In the genomic region with DNA sequence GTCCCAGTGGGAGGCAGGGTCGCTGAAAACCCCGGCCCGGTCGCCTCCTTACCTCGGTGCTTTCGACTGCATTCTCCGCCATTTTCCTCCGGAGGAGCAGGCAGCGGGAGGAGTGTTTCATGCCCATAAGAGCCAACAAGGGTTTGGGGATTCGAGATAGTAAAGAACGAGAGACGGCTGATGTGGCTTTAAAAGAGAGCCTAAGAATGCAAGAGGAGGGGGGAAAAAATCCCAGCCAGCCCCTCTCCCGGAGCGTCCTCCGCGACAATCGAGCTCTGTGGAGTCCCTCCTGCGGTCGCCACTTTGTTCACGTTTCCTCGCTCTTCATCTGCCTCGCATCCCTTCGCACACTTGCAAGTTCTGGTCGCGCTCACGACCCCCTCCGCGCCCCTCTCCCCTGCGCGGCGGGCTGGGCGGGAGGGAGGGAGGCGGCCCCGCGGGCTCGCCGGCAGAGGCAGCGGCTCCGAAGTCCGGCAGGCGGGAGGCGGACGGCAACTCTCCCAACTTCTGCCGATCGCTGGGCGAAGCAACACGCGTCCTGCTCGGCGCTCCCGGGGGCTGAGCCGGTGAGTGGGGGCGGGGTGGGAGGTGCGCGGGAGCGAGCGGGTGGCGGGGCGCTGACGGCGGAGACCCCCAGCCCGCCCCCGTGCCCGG, we compare ENCODE assay signal across 9 mouse cellular contexts. TPM values are rescaled to one million over a fixed set of nuclear protein-coding genes. Genes with fewer than 3 reads are reported as not detected.
DNase-seq lines count a peak whose midpoint lies in the region; ATAC-seq and TF ChIP-seq lines count a peak whose summit lies in the region.
"Had no signal": no experiment of that assay in that cellular context is flagged by ENCODE, and none has a peak within 500 bp of the region (broad histone marks: within the 10 kb centered on the region; RNA-seq: fewer than 3 reads in every experiment).

No protein-coding gene starts in this region.

- peak overlapping the region; percentile 69 for H3K4me3 ChIP-seq in cerebellum, adult 2 months (replicated peaks; ENCODE audit: insufficient read depth, low read depth, low read length)
- peak overlapping the region; percentile 67 for H3K4me3 ChIP-seq in forebrain, embryonic 13.5 days
- peak overlapping the region; percentile 53 for H3K4me3 ChIP-seq in limb, embryonic 13.5 days

- H3K4me1 ChIP-seq in cerebellum, adult 2 months (ENCODE audit: control insufficient read depth, insufficient read depth, low read length): peaks cover 2% of the 10 kb centered on the region; the same call in 1 of the 2 replicates
- peaks cover 48% of the 10 kb centered on the region for H3K4me1 ChIP-seq in forebrain, embryonic 13.5 days
- H3K4me1 ChIP-seq in limb, embryonic 13.5 days: peaks cover 35% of the 10 kb centered on the region

- peak overlapping the region; percentile 96 for H3K4me2 ChIP-seq in forebrain, embryonic 13.5 days
- peak overlapping the region; percentile 90 for H3K4me2 ChIP-seq in limb, embryonic 13.5 days (replicated peaks)

- no peak for TF ChIP-seq CTCF in cerebellum, adult 2 months (IDR thresholded peaks at IDR 0.05; ENCODE audit: borderline replicate concordance, insufficient read depth, low read depth, low read length)

- WGBS in cerebellum, adult 2 months: under 1% methylated on average over 60 of the region's 64 CpGs
- WGBS in forebrain, embryonic 13.5 days: under 1% methylated on average over 44 of the region's 64 CpGs
- under 1% methylated on average over 56 of the region's 64 CpGs for WGBS in limb, embryonic 13.5 days

- peak; percentile 11; the same call in 1 of the 2 replicates for ATAC-seq in forebrain, embryonic 13.5 days
- ATAC-seq in limb, embryonic 13.5 days (ENCODE audit: low FRiP score, low read depth): no peak
- ATAC-seq in megakaryocyte, adult 5-6 weeks (ENCODE audit: poor library complexity, severe bottlenecking): no peak
- ATAC-seq: Patski had no signal

- H3K9ac ChIP-seq in forebrain, embryonic 13.5 days: peak overlapping the region; percentile 74
- no peak overlapping the region for H3K9ac ChIP-seq in limb, embryonic 13.5 days

- no peaks in the 10 kb centered on the region for H3K36me3 ChIP-seq in forebrain, embryonic 13.5 days (ENCODE audit: poor library complexity, severe bottlenecking)
- no peaks in the 10 kb centered on the region for H3K36me3 ChIP-seq in limb, embryonic 13.5 days

- peak; percentile 19 for DNase-seq in kidney, postnatal 10 days
- no peak for DNase-seq in kidney, postnatal 14 days
- peak; percentile 50 to 65 for DNase-seq in cerebellum, adult 2 months
- DNase-seq in adrenal gland, postnatal 4 days (ENCODE audit: low spot score in 2 of 2): no peak
- no peak for DNase-seq in MN1 (ENCODE audit: low spot score)

- H3K9me3 ChIP-seq in forebrain, embryonic 13.5 days (replicated peaks): no peaks in the 10 kb centered on the region
- H3K9me3 ChIP-seq in limb, embryonic 13.5 days: no peaks in the 10 kb centered on the region

- no peak for TF ChIP-seq POLR2A in cerebellum, adult 2 months (IDR thresholded peaks at IDR 0.05; ENCODE audit: borderline replicate concordance, insufficient read depth, low read length)

- H3K27ac ChIP-seq in cerebellum, adult 2 months (ENCODE audit: insufficient read depth, low read length): no peak overlapping the region
- peak overlapping the region; percentile 65 for H3K27ac ChIP-seq in forebrain, embryonic 13.5 days
- H3K27ac ChIP-seq in limb, embryonic 13.5 days: no peak overlapping the region

- H3K27me3 ChIP-seq in cerebellum, adult 2 months (ENCODE audit: control insufficient read depth, insufficient read depth, low read length): no peaks in the 10 kb centered on the region; the same call in 1 of the 2 replicates
- H3K27me3 ChIP-seq in forebrain, embryonic 13.5 days: peaks cover 67% of the 10 kb centered on the region
- H3K27me3 ChIP-seq in limb, embryonic 13.5 days: peaks cover 100% of the 10 kb centered on the region

RNA-seq across cellular contexts. Expression of a gene that starts 0.5 kb away (rescaled TPM):
- 49.0 and 49.3 TPM in 2 replicates for polyA plus RNA-seq in cerebellum, adult 2 months (2012; rRNA removed)
- polyA plus RNA-seq in forebrain, embryonic 13.5 days (2015; fragmentation: Nextera tagmentation; extraction: Ambion mirVana): 20.3 and 22.1 TPM in 2 replicates
- 0.11 and 0.17 TPM in 2 replicates for polyA plus RNA-seq in limb, embryonic 13.5 days (2015; fragmentation: Nextera tagmentation; extraction: Ambion mirVana)
- not detected in 2 replicates for total RNA-seq in megakaryocyte, adult 5-6 weeks (2015)
- not detected in 2 replicates for total RNA-seq in megakaryocyte, adult 5-6 weeks (2017)
- total RNA-seq in adrenal gland, postnatal 4 days (2021): under 1 TPM in 1 of 2 experiments, not detected in 1; 0.42 TPM
- polyA plus RNA-seq: Patski had no signal

Comparison
In these comparisons a context has a peak if more than half of its experiments do, and no peak if none do; other contexts are left out.
1. DNase-seq: peak in kidney, postnatal 10 days (single experiment) and cerebellum, adult 2 months (2 of 2); none in kidney, postnatal 14 days (single experiment), adrenal gland, postnatal 4 days (0 of 2) and MN1 (single experiment).
2. RNA of a gene that starts 0.5 kb away (polyA plus RNA-seq): 49.0 to 49.3 TPM in cerebellum, adult 2 months and 20.3 to 22.1 TPM in forebrain, embryonic 13.5 days; 0.11 to 0.17 TPM in limb, embryonic 13.5 days; every median in the first group is over 10 times any median in the second.
3. Peak in every context shown above with its lines, with median percentiles within 50 percentile points of each other: H3K4me3 ChIP-seq.